In the genomic region with DNA sequence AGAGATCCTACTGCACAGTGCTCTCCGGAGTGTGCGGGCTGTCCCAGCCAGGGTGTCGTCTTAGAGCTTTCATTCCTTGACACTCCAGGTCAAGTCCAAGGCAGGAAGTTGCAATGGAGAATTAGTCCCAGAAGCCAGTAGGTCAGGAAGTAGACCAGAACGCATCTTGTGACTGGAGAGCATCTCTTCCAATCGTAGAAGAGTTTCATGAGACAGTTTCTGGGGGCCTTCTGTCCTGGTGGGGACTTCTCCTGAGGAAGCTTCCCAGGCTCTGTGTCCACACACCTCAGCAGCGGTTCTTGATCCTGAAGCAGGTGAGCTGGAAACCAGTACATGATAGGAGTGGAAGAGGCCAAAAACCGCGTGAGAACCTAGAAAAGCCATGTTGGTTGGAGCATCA, we compare ENCODE assay signal across 17 mouse cellular contexts.
"Had no signal": no experiment of that assay in that cellular context is flagged by ENCODE, and none has a peak within 500 bp of the region (broad histone marks: within the 10 kb centered on the region; RNA-seq: fewer than 3 reads in every experiment).

No protein-coding gene starts in this region.

- DNase-seq: liver, postnatal 0 days; lung, adult 2 months; lung, postnatal 14 days; lung, postnatal 36 days; midbrain, embryonic 14.5 days; right cerebral cortex, postnatal 25 days; right cerebral cortex, postnatal 4 days; spleen, adult 18-20 months; thymus, adult 18-20 months; thymus, postnatal 14 days; thymus, postnatal 4 days had no signal

- H3K27me3 ChIP-seq: liver, embryonic 15.5 days; lung, embryonic 15.5 days; megakaryocyte, embryonic 14.5 days; midbrain, embryonic 12.5 days; neural tube, embryonic 12.5 days had no signal

- H3K4me3 ChIP-seq: liver, embryonic 15.5 days; lung, embryonic 15.5 days; megakaryocyte, embryonic 14.5 days; midbrain, embryonic 12.5 days; neural tube, embryonic 12.5 days had no signal

- H3K9me3 ChIP-seq: liver, embryonic 15.5 days; lung, embryonic 15.5 days; megakaryocyte, embryonic 14.5 days; midbrain, embryonic 12.5 days; neural tube, embryonic 12.5 days had no signal

- H3K27ac ChIP-seq: liver, embryonic 15.5 days; lung, embryonic 15.5 days; macrophage; midbrain, embryonic 12.5 days; neural tube, embryonic 12.5 days had no signal

- H3K9ac ChIP-seq: liver, embryonic 15.5 days; liver, postnatal 0 days; lung, embryonic 15.5 days; midbrain, embryonic 12.5 days; neural tube, embryonic 12.5 days had no signal
